Mouse (Mus musculus) bone marrow, adult 2 months (tissue): Measurements from ENCODE around the gene Tmcc2.

Source experiments
- CTCF ChIP-seq: fragments of 200-500 bp; IDR thresholded peaks from 2 replicates; pipeline ENCODE4 v1.5.1; 2011; ENCODE audit warnings: low read length, control low read depth; ENCODE audit not compliant: control insufficient read depth, insufficient read depth
- POLR2A ChIP-seq: fragments of 200-500 bp; IDR thresholded peaks from 2 replicates; pipeline ENCODE4 v1.6.1; 2011; ENCODE audit warnings: low read depth, mild to moderate bottlenecking, control low read depth, low read length, borderline replicate concordance; ENCODE audit not compliant: control insufficient read depth

DNA sequence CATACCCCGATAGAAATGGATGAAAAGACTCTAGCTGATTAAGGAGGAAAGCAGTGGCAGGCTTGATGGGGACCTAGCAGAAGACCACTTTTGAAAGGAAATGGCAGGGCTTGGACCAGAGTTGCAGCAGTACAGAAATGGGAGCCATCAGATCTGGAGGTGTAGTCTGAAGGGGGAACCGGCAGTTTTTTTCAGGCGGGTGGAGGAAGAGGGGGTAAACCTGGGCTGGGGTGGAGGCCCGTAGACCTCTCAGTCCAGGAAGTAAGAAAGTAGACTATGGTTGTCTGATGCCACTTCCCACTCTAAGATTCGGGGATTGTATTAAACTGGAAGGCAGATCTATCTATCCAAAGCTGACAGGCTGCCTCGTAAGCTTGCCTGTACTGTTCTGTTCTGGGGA lies 54.2 kb downstream of the Tmcc2 start:
- TF ChIP-seq CTCF (no peak), POLR2A (no peak)
